Mouse (Mus musculus) bone marrow, adult 2 months (tissue): ENCODE data around the gene Bmp7.

Experiments used
- CTCF ChIP-seq: fragments of 200-500 bp; IDR thresholded peaks from 2 replicates; pipeline ENCODE4 v1.5.1; 2011; ENCODE audit warnings: low read length, control low read depth; ENCODE audit not compliant: control insufficient read depth, insufficient read depth
- POLR2A ChIP-seq: fragments of 200-500 bp; IDR thresholded peaks from 2 replicates; pipeline ENCODE4 v1.6.1; 2011; ENCODE audit warnings: low read depth, mild to moderate bottlenecking, control low read depth, low read length, borderline replicate concordance; ENCODE audit not compliant: control insufficient read depth

GRCm38 (mm10) chr2:172866356-172866755 is 73.8 kb downstream of the Bmp7 start:
- no peak for TF ChIP-seq POLR2A
- TF ChIP-seq CTCF, result no peak
